Mouse (Mus musculus) testis, adult 2 months (tissue): ENCODE results near the gene Cyp2s1. TPM values are rescaled to one million over a fixed set of nuclear protein-coding genes. Genes with fewer than 3 reads are reported as not detected.

Experiments
- H3K27ac ChIP-seq: fragments of 200-500 bp; 2 replicates; pipeline ENCODE4 v1.5.1; 2012; ENCODE audit warnings: low read depth, low read length; ENCODE audit not compliant: control insufficient read depth, insufficient read depth
- H3K27me3 ChIP-seq: fragments of 200-500 bp; 2 replicates; pipeline ENCODE4 v1.6.1; 2012; ENCODE audit warnings: mild to moderate bottlenecking, low read length, moderate library complexity; ENCODE audit not compliant: control insufficient read depth, insufficient read depth
- H3K36me3 ChIP-seq: fragments of 200-500 bp; 2 replicates; pipeline ENCODE4 v1.6.1; 2012; ENCODE audit warnings: mild to moderate bottlenecking, low read length; ENCODE audit not compliant: control insufficient read depth, insufficient read depth
- H3K4me1 ChIP-seq: fragments of 200-500 bp; 2 replicates; pipeline ENCODE4 v1.6.1; 2012; ENCODE audit warnings: low read length; ENCODE audit not compliant: control insufficient read depth, insufficient read depth
- H3K4me3 ChIP-seq: fragments of 200-500 bp; 2 replicates; pipeline ENCODE4 v1.5.1; 2012; ENCODE audit warnings: low read depth, mild to moderate bottlenecking, low read length, moderate library complexity, mixed read lengths; ENCODE audit not compliant: control insufficient read depth
- CTCF ChIP-seq: fragments of 200-500 bp; IDR thresholded peaks from 2 replicates; pipeline ENCODE4 v1.5.1; 2012; ENCODE audit warnings: low read depth, mild to moderate bottlenecking, inconsistent platforms, low read length, moderate library complexity; ENCODE audit not compliant: control insufficient read depth, insufficient read depth, insufficient replicate concordance
- POLR2A ChIP-seq: fragments of 200-500 bp; IDR thresholded peaks from 2 replicates; pipeline ENCODE4 v1.6.1; 2012; ENCODE audit warnings: low read depth, mild to moderate bottlenecking, inconsistent platforms, low read length, moderate library complexity; ENCODE audit not compliant: control insufficient read depth
- polyA plus RNA-seq: library from polyadenylated mRNA; depleted of rRNA; stranded (reverse); fragments of >200 nt; gene quantifications from 2 replicates; pipeline ENCODE4 v1.2.3, GENCODE M21; 2012

Gene Cyp2s1
- polyA plus RNA-seq, 1 experiment = 1.9 TPM

- Histone ChIP-seq H3K27ac (peak overlapping the region; percentile 40; the same call in 1 of the 2 replicates), H3K4me1 (peaks cover 19% of the 10 kb centered on the region), H3K27me3 (no peaks in the 10 kb centered on the region), H3K36me3 (no peaks in the 10 kb centered on the region), H3K4me3 (no peak overlapping the region)
- no peak for TF ChIP-seq POLR2A
- TF ChIP-seq CTCF = peak; percentile 39; the same call in 1 of the 2 replicates
Measured at GRCm38 (mm10) chr7:25805631-25806343, 10.9 kb downstream of the Cyp2s1 start.

- TF ChIP-seq CTCF (no peak), POLR2A (no peak)
- Histone ChIP-seq H3K27ac (0 out of 2 replicates have a peak overlapping the region, but pooled peaks have one; percentile 16), H3K4me3 (no peak overlapping the region), H3K27me3 (no peaks in the 10 kb centered on the region), H3K4me1 (peaks cover 19% of the 10 kb centered on the region), H3K36me3 (no peaks in the 10 kb centered on the region)
Measured at GRCm38 (mm10) chr7:25804792-25805191, 11.9 kb downstream of the Cyp2s1 start.

GRCm38 (mm10) chr7:25803460-25803859 lies 13.3 kb downstream of the Cyp2s1 start:
- Histone ChIP-seq H3K27ac (no peak overlapping the region), H3K27me3 (no peaks in the 10 kb centered on the region), H3K4me1 (peaks cover 19% of the 10 kb centered on the region), H3K36me3 (no peaks in the 10 kb centered on the region), H3K4me3 (no peak overlapping the region)
- no peak for TF ChIP-seq CTCF
- TF ChIP-seq POLR2A = no peak

GRCm38 (mm10) chr7:25802241-25803125 lies 14.2 kb downstream of the Cyp2s1 start:
- TF ChIP-seq CTCF (no peak), POLR2A (no peak)
- H3K4me1 ChIP-seq = peaks cover 19% of the 10 kb centered on the region
- no peaks in the 10 kb centered on the region for H3K36me3 ChIP-seq
- H3K27me3 ChIP-seq = no peaks in the 10 kb centered on the region
- H3K4me3 ChIP-seq = no peak overlapping the region; the same call in 1 of the 2 replicates
- peak overlapping the region; percentile 79 for H3K27ac ChIP-seq

GRCm38 (mm10) chr7:25801031-25801430 lies 15.7 kb downstream of the Cyp2s1 start:
- Histone ChIP-seq H3K27ac (no peak overlapping the region), H3K36me3 (no peaks in the 10 kb centered on the region), H3K4me1 (peaks cover 19% of the 10 kb centered on the region), H3K27me3 (no peaks in the 10 kb centered on the region), H3K4me3 (no peak overlapping the region)
- TF ChIP-seq POLR2A (no peak), CTCF (no peak)

- H3K4me1 ChIP-seq = peaks cover 17% of the 10 kb centered on the region
- no peaks in the 10 kb centered on the region for H3K27me3 ChIP-seq
- TF ChIP-seq CTCF = no peak
- TF ChIP-seq POLR2A = no peak
- H3K4me3 ChIP-seq = no peak overlapping the region
- H3K27ac ChIP-seq = no peak overlapping the region
- H3K36me3 ChIP-seq = no peaks in the 10 kb centered on the region
Measured at GRCm38 (mm10) chr7:25799369-25799768, 17.3 kb downstream of the Cyp2s1 start.

- Histone ChIP-seq H3K4me3 (no peak overlapping the region), H3K27ac (no peak overlapping the region), H3K36me3 (no peaks in the 10 kb centered on the region), H3K27me3 (no peaks in the 10 kb centered on the region), H3K4me1 (peaks cover 15% of the 10 kb centered on the region)
- TF ChIP-seq CTCF (peak; percentile 61; the same call in 1 of the 2 replicates), POLR2A (no peak)
Measured at GRCm38 (mm10) chr7:25798540-25798939, 18.2 kb downstream of the Cyp2s1 start.
